In the genomic region with DNA sequence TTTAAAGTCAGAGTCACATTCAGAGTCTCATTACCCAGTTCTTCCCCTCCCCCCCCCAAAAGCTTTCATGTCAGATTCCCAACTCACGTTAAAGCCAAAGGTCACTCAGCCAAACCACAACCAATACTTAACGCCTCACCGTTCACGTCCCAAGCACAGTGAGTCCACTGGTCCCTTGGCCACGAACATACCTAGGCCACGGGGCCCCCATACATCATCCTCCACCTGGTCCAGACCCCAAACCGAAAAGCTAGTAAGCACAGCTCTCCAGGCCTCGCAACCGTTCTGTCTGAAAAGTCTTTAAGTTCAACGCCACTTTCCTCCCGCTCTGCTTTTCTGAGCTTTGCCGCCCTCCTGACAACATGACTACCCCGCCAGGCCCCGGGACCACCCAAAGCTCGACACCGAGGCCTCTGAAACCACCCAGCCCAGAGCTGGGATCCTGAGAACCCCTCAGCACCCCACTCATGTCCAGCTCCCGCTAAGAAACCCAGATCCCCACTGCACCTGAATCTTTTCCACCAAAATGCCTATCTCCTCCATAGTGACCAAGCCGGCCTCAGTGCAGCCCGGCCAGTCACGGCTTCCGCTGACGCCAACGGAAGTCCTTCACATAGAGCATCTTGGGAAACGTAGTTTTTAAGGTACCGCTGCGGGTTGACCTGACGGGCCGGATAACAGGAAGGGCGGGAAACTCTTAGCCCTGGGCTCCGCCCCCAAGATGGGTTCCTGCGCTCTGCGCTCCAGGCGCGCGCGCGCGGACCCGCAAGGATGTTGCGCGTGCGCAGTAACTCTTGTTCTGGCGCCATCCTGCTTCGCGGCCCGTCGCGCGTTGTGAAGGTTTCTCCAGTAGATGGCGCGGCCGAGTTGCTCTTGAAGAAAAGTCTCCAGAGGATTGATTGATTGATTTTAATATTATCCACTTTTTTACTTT, we compare ENCODE assay signal across 8 mouse cellular contexts. TPM values are rescaled to one million over a fixed set of nuclear protein-coding genes. Genes with fewer than 3 reads are reported as not detected.
DNase-seq lines count a peak whose midpoint lies in the region; ATAC-seq lines count a peak whose summit lies in the region.

A gene (minus strand): TSS at position 626 of the 934 bp plus-strand sequence.

- H3K9ac ChIP-seq in forebrain, embryonic 14.5 days (ENCODE audit: low read length): peak within 1 kb of the TSS; percentile 75
- peak within 1 kb of the TSS; percentile 72 for H3K9ac ChIP-seq in neural tube, embryonic 15.5 days (replicated peaks)

- H3K9me3 ChIP-seq in forebrain, embryonic 14.5 days (replicated peaks; ENCODE audit: control insufficient read depth, low read length): no peaks in the 10 kb centered on the region
- H3K9me3 ChIP-seq in neural tube, embryonic 15.5 days (replicated peaks): no peaks in the 10 kb centered on the region

- intact Hi-C loops in heart, postnatal 14 days (cut with DNase I): loop anchor here (2.0 to 5.0 kb wide), 5 partner anchors 51 to 253 kb away; a partner anchor contains a TSS

- H3K36me3 ChIP-seq in forebrain, embryonic 14.5 days (ENCODE audit: control insufficient read depth, insufficient read depth, low read length): peaks cover 41% of the 10 kb centered on the region
- H3K36me3 ChIP-seq in neural tube, embryonic 15.5 days: peaks cover 41% of the 10 kb centered on the region

- no peak within 1 kb of the TSS for H3K27ac ChIP-seq in forebrain, embryonic 14.5 days (ENCODE audit: low read depth, low read length)
- peak within 1 kb of the TSS; percentile 54 for H3K27ac ChIP-seq in neural tube, embryonic 15.5 days (replicated peaks)

- no peaks in the 10 kb centered on the region; the same call in none of the 2 replicates for H3K4me1 ChIP-seq in forebrain, embryonic 14.5 days (ENCODE audit: control insufficient read depth, insufficient read depth, low read length)
- H3K4me1 ChIP-seq in neural tube, embryonic 15.5 days: peaks cover 13% of the 10 kb centered on the region

- ATAC-seq in forebrain, embryonic 14.5 days: peak; percentile 98
- ATAC-seq in neural tube, embryonic 15.5 days (ENCODE audit: low FRiP score): peak; percentile 98

- H3K4me3 ChIP-seq in forebrain, embryonic 14.5 days (ENCODE audit: low read depth, low read length): peak within 1 kb of the TSS; percentile 59
- H3K4me3 ChIP-seq in neural tube, embryonic 15.5 days (replicated peaks): peak within 1 kb of the TSS; percentile 59

- under 1% methylated on average over 52 of the region's 52 CpGs for WGBS in forebrain, embryonic 14.5 days
- WGBS in neural tube, embryonic 15.5 days: under 1% methylated on average over 52 of the region's 52 CpGs

- peak within 1 kb of the TSS; percentile 56 for H3K4me2 ChIP-seq in forebrain, embryonic 14.5 days (ENCODE audit: low read length)
- peak within 1 kb of the TSS; percentile 76 for H3K4me2 ChIP-seq in neural tube, embryonic 15.5 days

- H3K27me3 ChIP-seq in forebrain, embryonic 14.5 days (replicated peaks; ENCODE audit: control insufficient read depth, insufficient read depth, low read length): no peaks in the 10 kb centered on the region
- no peaks in the 10 kb centered on the region; the same call in 1 of the 2 replicates for H3K27me3 ChIP-seq in neural tube, embryonic 15.5 days (replicated peaks)

- DNase-seq in ES-CJ7 (ENCODE audit: low read depth, low spot score): peak; percentile 99
- peak; percentile 99 for DNase-seq in cerebellum, adult 11 months
- peak; percentile 100 for DNase-seq in forebrain, embryonic 14.5 days (ENCODE audit: low spot score)
- peak; percentile 98 to 99 for DNase-seq in heart, postnatal 14 days
- DNase-seq in layer of hippocampus, adult 11-12 months (ENCODE audit: low spot score): peak; percentile 99
- peak; percentile 98 to 99 for DNase-seq in lung, adult 18-20 months
- peak; percentile 98 for DNase-seq in testis, postnatal 14 days (ENCODE audit: low spot score)

RNA-seq across cellular contexts. Expression of the gene that starts here (rescaled TPM):
- 380 and 381 TPM in 2 replicates for polyA plus RNA-seq in forebrain, embryonic 14.5 days (2014; fragmentation: Nextera tagmentation; extraction: Ambion mirVana)
- 100 to 1,000 TPM; 102 to 105 TPM for total RNA-seq in heart, postnatal 14 days (2021)
- 275 and 280 TPM in 2 replicates for polyA plus RNA-seq in neural tube, embryonic 15.5 days (2015; fragmentation: Nextera tagmentation; extraction: Ambion mirVana)
